Comparison of ENCODE assay signal across 15 mouse cellular contexts in the genomic region with DNA sequence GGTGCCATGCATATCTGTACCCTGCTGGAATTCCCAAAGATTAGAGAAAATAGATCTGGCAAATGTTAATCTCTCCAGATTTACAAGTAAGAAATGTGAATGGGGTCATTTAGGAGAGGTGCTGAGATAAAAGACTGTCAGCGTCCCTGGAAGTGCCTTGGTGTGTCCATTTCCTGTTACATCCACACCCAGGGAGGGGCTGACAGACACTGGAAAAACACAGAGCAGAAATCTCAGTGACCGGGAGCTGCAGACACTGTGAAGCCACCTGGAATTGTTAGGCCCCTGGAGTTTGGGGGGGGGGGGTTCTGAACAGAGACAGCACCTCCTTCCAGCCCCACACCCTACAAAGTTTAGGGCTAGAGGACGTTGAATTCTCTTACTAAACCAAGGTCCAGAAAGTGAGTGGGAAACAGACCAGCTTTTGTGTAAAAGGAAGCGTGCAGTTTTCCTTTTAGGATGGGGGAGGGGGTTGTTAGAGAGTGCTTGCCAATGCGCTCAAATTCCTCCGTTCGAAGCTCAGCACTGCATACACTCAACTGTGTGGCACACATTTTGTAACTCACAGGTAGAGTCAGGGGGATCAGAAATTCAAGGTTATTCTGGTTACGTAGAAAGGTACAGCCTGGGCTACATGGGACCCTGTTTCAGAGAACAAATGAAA.
DNase-seq lines count a peak whose midpoint lies in the region; ATAC-seq and TF ChIP-seq lines count a peak whose summit lies in the region.
"Had no signal": no experiment of that assay in that cellular context is flagged by ENCODE, and none has a peak within 500 bp of the region (broad histone marks: within the 10 kb centered on the region; RNA-seq: fewer than 3 reads in every experiment).

No protein-coding gene starts in this region.

- no peak for TF ChIP-seq CTCF in kidney, adult 2 months (conservative IDR thresholded peaks at IDR 0.05; ENCODE audit: insufficient read depth, insufficient read length, low read depth, low read length)
- no peak for TF ChIP-seq CTCF in E14TG2a.4 (conservative IDR thresholded peaks at IDR 0.05; ENCODE audit: low read length)

- H3K4me1 ChIP-seq in kidney, adult 2 months (ENCODE audit: control insufficient read depth, insufficient read depth, low read length) = no peaks in the 10 kb centered on the region
- peaks cover 63% of the 10 kb centered on the region for H3K4me1 ChIP-seq in E14TG2a.4 (replicated peaks; ENCODE audit: low read depth, low read length)
- H3K4me1 ChIP-seq in embryonic facial prominence, embryonic 14.5 days (ENCODE audit: control insufficient read depth, insufficient read depth, low read length) = no peaks in the 10 kb centered on the region

- no peak overlapping the region for H3K9ac ChIP-seq in embryonic facial prominence, embryonic 14.5 days (ENCODE audit: low read depth, low read length)

- peaks cover 21% of the 10 kb centered on the region for H3K9me3 ChIP-seq in E14TG2a.4 (ENCODE audit: low read length)
- no peaks in the 10 kb centered on the region for H3K9me3 ChIP-seq in embryonic facial prominence, embryonic 14.5 days (ENCODE audit: control insufficient read depth, low read length)

- H3K36me3 ChIP-seq in kidney, adult 2 months (ENCODE audit: control insufficient read depth, insufficient read depth, low read length) = no peaks in the 10 kb centered on the region
- no peaks in the 10 kb centered on the region for H3K36me3 ChIP-seq in E14TG2a.4 (ENCODE audit: insufficient read depth, low read length)
- H3K36me3 ChIP-seq in embryonic facial prominence, embryonic 14.5 days (ENCODE audit: control insufficient read depth, insufficient read depth, low read length) = no peaks in the 10 kb centered on the region

- DNase-seq in embryo, embryonic 11 days = peak; percentile 37
- no peak for DNase-seq in embryo, embryonic 9.5 days (ENCODE audit: extremely low spot score)
- DNase-seq in kidney, adult 2 months = peak; percentile 34
- no peak for DNase-seq in kidney, adult 8-10 months
- DNase-seq in embryonic facial prominence, embryonic 14.5 days (ENCODE audit: low spot score) = peak; percentile 36
- no peak for DNase-seq in layer of hippocampus, adult 11-12 months (ENCODE audit: low spot score)
- DNase-seq: adrenal gland, postnatal 14 days; cerebellum, postnatal 10 days; gastrocnemius, postnatal 14 days; layer of hippocampus, adult 9-11 months; thymus, postnatal 4 days had no signal

- H3K4me3 ChIP-seq in kidney, adult 2 months (ENCODE audit: insufficient read depth, low read depth, low read length) = no peak overlapping the region
- peak overlapping the region; percentile 43 for H3K4me3 ChIP-seq in E14TG2a.4 (replicated peaks; ENCODE audit: low read length)
- H3K4me3 ChIP-seq in embryonic facial prominence, embryonic 14.5 days (ENCODE audit: low read depth, low read length) = no peak overlapping the region

- WGBS in kidney, adult 2 months = 52% methylated on average over 8 of the region's 8 CpGs
- 25% methylated on average over 8 of the region's 8 CpGs for WGBS in embryonic facial prominence, embryonic 14.5 days

- no peak overlapping the region for H3K4me2 ChIP-seq in embryonic facial prominence, embryonic 14.5 days (ENCODE audit: low read depth, low read length)
- H3K4me2 ChIP-seq: liver, embryonic 11.5 days had no signal

- H3K27me3 ChIP-seq in kidney, adult 2 months (replicated peaks; ENCODE audit: control insufficient read depth, insufficient read depth, low read length) = no peaks in the 10 kb centered on the region
- peaks cover 9% of the 10 kb centered on the region for H3K27me3 ChIP-seq in E14TG2a.4 (ENCODE audit: insufficient read depth, low read length)
- no peaks in the 10 kb centered on the region for H3K27me3 ChIP-seq in embryonic facial prominence, embryonic 14.5 days (replicated peaks; ENCODE audit: control insufficient read depth, insufficient read depth, low read length)

- no peak for TF ChIP-seq POLR2A in kidney, adult 2 months (IDR thresholded peaks at IDR 0.05; ENCODE audit: low read depth, low read length)

- no peak overlapping the region for H3K27ac ChIP-seq in kidney, adult 2 months (ENCODE audit: insufficient read depth, low read depth, low read length)
- H3K27ac ChIP-seq in embryonic facial prominence, embryonic 14.5 days (replicated peaks; ENCODE audit: low read depth, low read length) = no peak overlapping the region

- ATAC-seq in embryonic facial prominence, embryonic 14.5 days (ENCODE audit: low read depth) = no peak
- no peak for ATAC-seq in megakaryocyte, adult 5-6 weeks (ENCODE audit: poor library complexity, severe bottlenecking)
- ATAC-seq: forebrain, embryonic 16.5 days had no signal

Comparison
In these comparisons a context has a peak if more than half of its experiments do, and no peak if none do; other contexts are left out.
1. DNase-seq: peak in embryo, embryonic 11 days (single experiment), kidney, adult 2 months (single experiment) and embryonic facial prominence, embryonic 14.5 days (single experiment); none in embryo, embryonic 9.5 days (single experiment), kidney, adult 8-10 months (0 of 2) and layer of hippocampus, adult 11-12 months (single experiment).